Mouse (Mus musculus) hindbrain, embryonic 10.5 days (tissue): Measurements from ENCODE around the gene Gpr157. TPM values are rescaled to one million over a fixed set of nuclear protein-coding genes. Genes with fewer than 3 reads are reported as not detected.
A peak's percentile ranks its signal among the peaks of the same experiment; 100 is the strongest.
"Not testable (repeated sequence)": the region's sequence is repeated elsewhere in the genome, so short reads cannot be mapped to it uniquely, and the experiment has no call there.

Experiments used
- DNase-seq: peaks from one replicate; pipeline ENCODE4 v3.0.0-alpha.2; 2017; ENCODE audit warnings: low spot score
- H3K27ac ChIP-seq: fragments of 300-500 bp; sonication (generic); 2 replicates; pipeline ENCODE4 v1.5.1; 2016; ENCODE audit warnings: mild to moderate bottlenecking, moderate library complexity
- H3K27me3 ChIP-seq: fragments of 300-500 bp; sonication (generic); 2 replicates; pipeline ENCODE4 v1.6.1; 2016; ENCODE audit warnings: mild to moderate bottlenecking; ENCODE audit not compliant: poor library complexity, insufficient read depth, severe bottlenecking
- H3K36me3 ChIP-seq: fragments of 300-500 bp; sonication (generic); 2 replicates; pipeline ENCODE4 v1.6.1; 2016; ENCODE audit warnings: mild to moderate bottlenecking, moderate library complexity
- H3K4me1 ChIP-seq: fragments of 300-500 bp; sonication (generic); replicated peaks from 2 replicates; pipeline ENCODE4 v1.6.1; 2016; ENCODE audit warnings: mild to moderate bottlenecking
- H3K4me3 ChIP-seq: fragments of 300-500 bp; sonication (generic); 2 replicates; pipeline ENCODE4 v1.5.1; 2016; ENCODE audit warnings: mild to moderate bottlenecking, moderate library complexity
- H3K9me3 ChIP-seq: fragments of 300-500 bp; sonication (generic); 2 replicates; pipeline ENCODE4 v1.6.1; 2016; ENCODE audit warnings: mild to moderate bottlenecking, moderate library complexity
- WGBS: fragments of 180-500 bp; shearing (Covaris S2); methylation state at CpG from one replicate; pipeline ENCODE4 v1.1.7; 2016; 5-methylcytosine and 5-hydroxymethylcytosine counted together
- polyA plus RNA-seq: library from polyadenylated mRNA; unstranded; fragments of >200 nt; fragmentation: Nextera tagmentation; extraction: Ambion mirVana; gene quantifications from 2 replicates; pipeline ENCODE4 v1.2.1, GENCODE M21; 2016

The Gpr157 gene
- 0.59 and 0.81 TPM in 2 replicates for polyA plus RNA-seq

GRCm38 (mm10) chr4:150087161-150087889, at the start of gene Gpr157:
Gpr157 (plus strand) TSS chr4:150087365.
- under 1% methylated on average over 56 of the region's 56 CpGs for WGBS
- H3K4me1 ChIP-seq, result peaks cover 21% of the 10 kb centered on the region
- no peaks in the 10 kb centered on the region; the same call in 1 of the 2 replicates for H3K9me3 ChIP-seq
- no peaks in the 10 kb centered on the region for H3K36me3 ChIP-seq
- DNase-seq, result peak; percentile 95
- H3K4me3 ChIP-seq, result peak within 1 kb of the TSS; percentile 68
- peaks cover 49% of the 10 kb centered on the region for H3K27me3 ChIP-seq
- H3K27ac ChIP-seq, result peak within 1 kb of the TSS; percentile 79

DNA sequence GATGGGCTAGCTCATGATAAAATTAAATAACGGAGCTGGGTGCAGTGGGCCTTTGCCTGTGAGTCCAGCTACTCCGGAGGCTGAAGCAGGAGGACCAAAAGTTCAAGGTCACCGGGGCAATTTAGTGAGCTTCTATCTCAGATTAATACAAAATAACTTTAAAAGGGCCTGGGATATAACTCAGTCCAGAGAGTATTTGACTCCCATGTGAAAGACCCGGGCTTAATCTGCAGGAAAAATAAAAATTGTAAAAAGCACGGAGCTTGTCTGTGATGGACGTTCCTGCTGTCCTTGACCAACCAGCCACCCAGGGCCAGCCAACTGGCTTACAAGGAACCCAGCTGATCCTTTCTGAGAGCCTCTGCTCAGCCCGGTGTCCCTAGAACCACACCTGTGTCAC, 48.6 kb upstream of the Gpr157 start:
- 0 out of 2 replicates have a peak, but pooled peaks cover under 1% of the 10 kb centered on the region for H3K9me3 ChIP-seq
- no peaks in the 10 kb centered on the region for H3K36me3 ChIP-seq
- H3K4me1 ChIP-seq, result peaks cover 6% of the 10 kb centered on the region
- 90% methylated on average over 7 of the region's 7 CpGs for WGBS
- H3K27me3 ChIP-seq, result peaks cover 52% of the 10 kb centered on the region
- no peak overlapping the region for H3K27ac ChIP-seq
- H3K4me3 ChIP-seq, result no peak overlapping the region
- no peak for DNase-seq

GRCm38 (mm10) chr4:150040003-150040581, 47.1 kb upstream of the Gpr157 start:
- 80% methylated on average over 9 of the region's 9 CpGs for WGBS
- Histone ChIP-seq H3K36me3 (no peaks in the 10 kb centered on the region), H3K9me3 (0 out of 2 replicates have a peak, but pooled peaks cover 2% of the 10 kb centered on the region), H3K27ac (no peak overlapping the region), H3K27me3 (peaks cover 44% of the 10 kb centered on the region), H3K4me1 (no peaks in the 10 kb centered on the region), H3K4me3 (no peak overlapping the region)
- DNase-seq, result no peak

DNA sequence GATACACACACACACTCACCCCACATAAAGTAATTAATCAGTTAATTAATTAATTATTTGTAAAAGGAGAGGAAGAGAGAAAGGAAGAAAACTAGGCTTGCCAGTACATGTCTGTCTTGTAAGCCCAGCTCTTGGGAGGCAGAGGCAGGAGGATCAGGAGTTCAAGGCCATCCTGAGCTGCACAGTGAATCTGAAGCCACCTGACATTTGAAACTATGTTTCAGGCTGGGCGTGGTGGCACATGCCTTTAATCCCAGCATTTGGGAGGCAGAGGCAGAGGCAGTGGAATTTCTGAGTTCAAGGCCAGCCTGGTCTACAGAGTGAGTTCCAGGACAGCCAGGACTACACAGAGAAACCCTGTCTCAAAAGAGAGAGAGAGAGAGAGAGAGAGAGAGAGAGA, 46.3 kb upstream of the Gpr157 start:
- H3K27ac ChIP-seq, H3K9me3 ChIP-seq, H3K4me3 ChIP-seq, H3K36me3 ChIP-seq, DNase-seq, H3K4me1 ChIP-seq: not testable (repeated sequence)
- peaks cover 44% of the 10 kb centered on the region for H3K27me3 ChIP-seq
- WGBS, result 81% methylated on average over 1 of the region's 1 CpGs

GRCm38 (mm10) chr4:150041346-150042110, 45.6 kb upstream of the Gpr157 start:
- H3K27me3 ChIP-seq, result peaks cover 45% of the 10 kb centered on the region
- H3K27ac ChIP-seq, result no peak overlapping the region
- H3K4me3 ChIP-seq, result no peak overlapping the region
- DNase-seq, result no peak
- H3K36me3 ChIP-seq, result no peaks in the 10 kb centered on the region
- WGBS, result 80% methylated on average over 10 of the region's 10 CpGs
- H3K9me3 ChIP-seq, result 0 out of 2 replicates have a peak, but pooled peaks cover 2% of the 10 kb centered on the region
- H3K4me1 ChIP-seq, result no peaks in the 10 kb centered on the region

- Histone ChIP-seq H3K4me1 (peaks cover 14% of the 10 kb centered on the region), H3K27me3 (peaks cover 49% of the 10 kb centered on the region), H3K27ac (no peak overlapping the region), H3K36me3 (no peaks in the 10 kb centered on the region), H3K4me3 (no peak overlapping the region), H3K9me3 (0 out of 2 replicates have a peak, but pooled peaks cover 2% of the 10 kb centered on the region)
- WGBS, result 94% methylated on average over 9 of the region's 9 CpGs
- DNase-seq, result no peak
Observed at GRCm38 (mm10) chr4:150043591-150043990, 43.6 kb upstream of the Gpr157 start.

DNA sequence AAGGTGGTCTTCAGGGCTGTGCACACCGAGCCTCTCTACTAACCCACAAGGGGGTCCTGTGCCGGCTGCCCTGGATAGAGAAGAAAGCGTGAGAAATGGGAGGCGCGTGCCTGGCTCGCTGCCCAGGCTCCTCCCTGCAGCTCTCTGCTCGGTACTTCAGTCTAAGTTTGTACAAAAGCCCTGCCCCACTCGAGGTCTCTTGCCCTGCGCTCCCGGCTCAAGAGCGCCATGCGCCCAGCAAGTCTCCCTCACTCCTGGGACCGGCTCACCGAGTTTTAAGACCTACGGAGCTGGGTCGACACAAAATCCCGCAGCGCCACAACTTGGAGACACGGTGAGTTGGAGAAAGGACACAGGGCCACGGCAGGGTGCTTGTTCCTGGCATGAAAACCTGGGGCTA, 39.1 kb upstream of the Gpr157 start:
- under 1% methylated on average over 20 of the region's 20 CpGs for WGBS
- Histone ChIP-seq H3K4me1 (peaks cover 32% of the 10 kb centered on the region), H3K36me3 (no peaks in the 10 kb centered on the region), H3K27me3 (peaks cover 77% of the 10 kb centered on the region), H3K4me3 (peak overlapping the region; percentile 61), H3K9me3 (0 out of 2 replicates have a peak, but pooled peaks cover 2% of the 10 kb centered on the region), H3K27ac (peak overlapping the region; percentile 70)
- DNase-seq, result peak; percentile 50

DNA sequence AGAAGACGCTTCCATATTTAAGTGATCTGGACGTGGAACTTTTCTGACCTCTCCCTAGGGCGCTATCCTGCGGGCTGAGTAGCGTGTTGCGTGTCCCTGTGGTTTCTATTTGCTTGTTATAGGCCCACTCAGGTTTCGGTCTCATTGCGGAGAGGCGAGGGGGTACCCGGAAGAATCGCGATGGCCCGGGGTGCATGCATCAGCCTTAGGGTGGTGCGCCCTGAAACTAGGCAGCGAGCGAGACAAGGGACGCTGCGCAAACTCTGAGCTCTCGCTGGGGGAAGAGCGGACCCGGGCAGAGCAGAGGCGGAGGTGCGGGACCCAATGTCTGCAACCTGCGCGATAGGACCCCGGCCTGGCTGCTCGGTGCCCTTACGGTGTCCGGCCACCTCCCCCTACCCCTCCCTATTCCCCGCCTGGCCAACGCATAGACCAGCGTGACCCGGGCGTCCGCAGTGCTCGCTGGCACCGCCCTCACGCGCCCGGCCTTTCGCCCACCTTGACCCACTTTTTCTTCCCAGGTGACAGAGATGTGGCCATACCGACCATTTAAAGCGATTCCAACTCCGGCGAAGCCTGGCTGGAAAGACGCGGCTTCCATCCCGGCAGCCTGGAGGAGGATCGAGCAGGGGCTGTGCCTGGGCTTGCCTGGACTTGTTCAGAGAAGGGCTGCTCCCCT, 38.5 kb upstream of the Gpr157 start:
- H3K27ac ChIP-seq, result peak overlapping the region; percentile 70
- 1% methylated on average over 49 of the region's 49 CpGs for WGBS
- DNase-seq, result peak; percentile 54

GRCm38 (mm10) chr4:150049157-150049513, 38.0 kb upstream of the Gpr157 start:
- Histone ChIP-seq H3K36me3 (no peaks in the 10 kb centered on the region), H3K27me3 (peaks cover 77% of the 10 kb centered on the region), H3K9me3 (no peaks in the 10 kb centered on the region), H3K4me1 (peaks cover 32% of the 10 kb centered on the region), H3K4me3 (peak overlapping the region; percentile 61), H3K27ac (peak overlapping the region; percentile 70; the same call in 1 of the 2 replicates)
- WGBS, result 18% methylated on average over 15 of the region's 15 CpGs
- DNase-seq, result no peak

More for the DNA sequence above, 38.5 kb upstream of the Gpr157 start:
- 0 out of 2 replicates have a peak, but pooled peaks cover under 1% of the 10 kb centered on the region for H3K9me3 ChIP-seq
- H3K36me3 ChIP-seq, result no peaks in the 10 kb centered on the region
- H3K4me1 ChIP-seq, result peaks cover 32% of the 10 kb centered on the region
- peak overlapping the region; percentile 61 for H3K4me3 ChIP-seq
- peaks cover 77% of the 10 kb centered on the region for H3K27me3 ChIP-seq

GRCm38 (mm10) chr4:150049564-150050226, 37.5 kb upstream of the Gpr157 start:
- H3K4me3 ChIP-seq, result peak overlapping the region; percentile 61; the same call in 1 of the 2 replicates
- peaks cover 74% of the 10 kb centered on the region for H3K27me3 ChIP-seq
- H3K36me3 ChIP-seq, result no peaks in the 10 kb centered on the region
- H3K4me1 ChIP-seq, result peaks cover 32% of the 10 kb centered on the region
- no peak for DNase-seq
- 24% methylated on average over 13 of the region's 13 CpGs for WGBS
- H3K9me3 ChIP-seq, result no peaks in the 10 kb centered on the region
- no peak overlapping the region for H3K27ac ChIP-seq

DNA sequence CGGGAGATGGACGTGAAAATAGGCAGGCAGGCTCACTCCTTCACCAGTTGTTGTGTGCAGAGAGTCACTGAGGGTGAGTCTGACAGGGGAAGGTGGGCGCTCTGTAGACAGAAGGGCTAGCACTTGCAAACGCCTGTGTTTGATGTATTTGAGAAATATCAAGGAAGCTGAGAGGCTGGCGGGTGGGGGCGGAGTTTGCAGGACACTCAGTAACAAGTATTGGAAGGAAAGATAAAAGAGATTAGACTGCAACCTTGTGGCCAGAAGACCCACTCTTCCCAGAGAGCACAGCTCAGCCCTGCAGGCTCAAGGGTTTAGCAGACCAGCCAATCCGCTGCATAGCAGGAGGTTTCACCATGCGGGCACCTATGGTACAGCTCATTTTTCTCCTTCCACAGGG, 35.7 kb upstream of the Gpr157 start:
- no peak overlapping the region for H3K27ac ChIP-seq
- H3K36me3 ChIP-seq, result no peaks in the 10 kb centered on the region
- no peak for DNase-seq
- peaks cover 56% of the 10 kb centered on the region for H3K27me3 ChIP-seq
- H3K4me1 ChIP-seq, result peaks cover 32% of the 10 kb centered on the region
- no peak overlapping the region for H3K4me3 ChIP-seq
- H3K9me3 ChIP-seq, result no peaks in the 10 kb centered on the region
- WGBS, result 80% methylated on average over 8 of the region's 8 CpGs

DNA sequence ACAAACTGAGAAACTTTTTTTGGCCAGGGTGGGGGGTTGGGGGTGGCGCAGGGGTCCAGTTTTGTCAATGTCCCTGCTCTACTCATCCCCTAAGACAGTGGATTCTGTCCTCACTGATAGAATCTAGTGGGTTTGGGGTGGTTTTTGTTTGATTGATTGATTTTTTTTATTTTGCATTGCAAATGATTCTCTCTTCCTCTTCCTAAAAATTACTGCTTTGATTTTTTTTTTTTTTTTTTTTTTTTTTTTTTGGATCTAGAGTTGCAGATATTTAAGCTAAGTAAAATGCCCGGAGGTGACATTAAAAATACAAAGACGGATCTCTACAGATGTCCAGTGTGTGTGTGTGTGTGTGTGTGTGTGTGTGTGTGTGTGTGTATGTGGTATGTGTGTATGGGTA, 34.8 kb upstream of the Gpr157 start:
- Histone ChIP-seq H3K36me3 (no peaks in the 10 kb centered on the region), H3K4me3 (no peak overlapping the region), H3K4me1 (peaks cover 30% of the 10 kb centered on the region), H3K27me3 (peaks cover 48% of the 10 kb centered on the region), H3K9me3 (no peaks in the 10 kb centered on the region), H3K27ac (no peak overlapping the region)
- no peak for DNase-seq
- WGBS, result 88% methylated on average over 3 of the region's 3 CpGs
